Mouse (Mus musculus): ENCODE data around the gene P2rx4.

DNA sequence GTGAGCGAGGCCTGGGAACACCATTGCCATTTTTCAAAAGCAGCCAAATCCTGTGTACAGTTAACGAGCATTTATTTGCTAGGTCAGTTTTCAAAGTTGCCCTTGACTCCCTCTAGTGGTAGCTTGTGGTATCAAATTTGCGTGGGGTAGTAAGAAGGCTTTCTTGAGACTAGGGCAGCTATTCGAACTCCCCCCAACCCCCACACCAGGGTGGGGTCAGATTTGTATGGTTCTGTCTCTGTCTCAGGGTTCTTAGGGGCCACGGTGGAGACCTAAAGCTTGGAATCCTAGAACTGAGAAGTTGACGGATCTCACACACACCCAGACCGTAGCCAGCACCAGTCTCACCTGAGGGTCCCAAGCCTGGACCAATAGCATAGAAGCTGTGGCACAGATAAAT, 18.7 kb downstream of the P2rx4 start:
- TF ChIP-seq CTCF (IDR thresholded peaks at IDR 0.05; ENCODE audit: low read depth) (peak; percentile 91), EP300 (IDR thresholded peaks at IDR 0.05; ENCODE audit: low read depth) (no peak)
